In the genomic region with DNA sequence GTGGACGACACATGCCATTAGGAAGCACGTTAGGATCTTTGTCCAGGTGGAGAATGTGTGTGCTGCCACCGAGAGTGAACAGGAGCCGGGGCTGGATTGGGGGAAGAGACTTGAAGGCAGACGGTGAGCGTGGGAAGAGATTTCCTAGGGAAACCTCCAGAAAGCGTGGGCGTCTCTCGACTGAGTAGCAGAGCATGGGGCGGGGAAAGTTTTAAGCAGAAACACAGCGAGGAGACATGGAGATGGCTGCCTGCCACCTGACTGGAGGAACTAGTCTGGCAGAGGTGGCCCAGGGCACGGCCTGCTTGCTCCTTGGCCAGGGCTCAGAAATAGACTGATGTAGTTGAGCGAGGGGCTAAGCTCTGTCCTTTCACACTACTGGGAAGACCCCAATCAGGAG, we compare ENCODE assay signal across 8 mouse cellular contexts.
DNase-seq lines count a peak whose midpoint lies in the region; ATAC-seq and TF ChIP-seq lines count a peak whose summit lies in the region.

No protein-coding gene starts in this region.

- intact Hi-C loops in left cerebral cortex, postnatal 4 days (cut with DNase I) = no loop called here

- H3K27ac ChIP-seq in MEL (ENCODE audit: control insufficient read depth, low read depth, low read length) = no peak overlapping the region
- H3K27ac ChIP-seq in midbrain, embryonic 16.5 days (ENCODE audit: low read length) = no peak overlapping the region

- TF ChIP-seq POLR2A in MEL (IDR thresholded peaks at IDR 0.05; ENCODE audit: control insufficient read depth in 1 of 2, insufficient read depth in 1 of 2, low read depth in 1 of 2, low read length in 2 of 2, poor library complexity in 1 of 2) = no peak

- no peak for ATAC-seq in inflammation-experienced regulatory T-cells, adult 6 months
- no peak for ATAC-seq in midbrain, embryonic 16.5 days

- no peak overlapping the region for H3K4me3 ChIP-seq in MEL (ENCODE audit: control insufficient read depth in 1 of 2, insufficient read depth in 1 of 2, low read depth in 2 of 2, low read length in 2 of 2)
- H3K4me3 ChIP-seq in midbrain, embryonic 16.5 days (ENCODE audit: low read depth, low read length) = no peak overlapping the region

- TF ChIP-seq EP300 in MEL (IDR thresholded peaks at IDR 0.05; ENCODE audit: low read depth in 1 of 2, low read length in 2 of 2) = no peak

- H3K4me2 ChIP-seq in midbrain, embryonic 16.5 days (ENCODE audit: low read length) = no peak overlapping the region

- H3K4me1 ChIP-seq in MEL (ENCODE audit: control insufficient read depth in 1 of 2, insufficient read depth in 2 of 2, low read length in 2 of 2) = 0 out of 4 replicates have a peak, but pooled peaks cover 0 to 3% of the 10 kb centered on the region in 2 experiments
- H3K4me1 ChIP-seq in midbrain, embryonic 16.5 days (ENCODE audit: control insufficient read depth, insufficient read depth, low read length) = peaks cover 14% of the 10 kb centered on the region

- H3K27me3 ChIP-seq in MEL (ENCODE audit: control insufficient read depth in 1 of 2, insufficient read depth in 2 of 2, low read length in 2 of 2) = no peaks in the 10 kb centered on the region; a peak in 2 of 4 replicates
- no peaks in the 10 kb centered on the region for H3K27me3 ChIP-seq in midbrain, embryonic 16.5 days (ENCODE audit: control insufficient read depth, insufficient read depth, low read depth, low read length)

- no peaks in the 10 kb centered on the region for H3K9me3 ChIP-seq in MEL (replicated peaks; ENCODE audit: insufficient read depth, low read length)
- no peaks in the 10 kb centered on the region for H3K9me3 ChIP-seq in midbrain, embryonic 16.5 days (replicated peaks; ENCODE audit: control insufficient read depth, low read length, poor library complexity, severe bottlenecking)

- TF ChIP-seq RAD21 in MEL (IDR thresholded peaks at IDR 0.05; ENCODE audit: low read depth, low read length) = no peak

- peak; percentile 10 for DNase-seq in MEL (ENCODE audit: low read depth, low spot score)
- DNase-seq in cerebellum, adult 8-10 months = peak; percentile 72
- peak; percentile 61 for DNase-seq in heart, postnatal 4 days
- DNase-seq in left cerebral cortex, postnatal 4 days = peak; percentile 61
- peak; percentile 70 for DNase-seq in testis, postnatal 10 days (ENCODE audit: low spot score)
- DNase-seq in retina, postnatal 1 day = no peak

- TF ChIP-seq CTCF in MEL (IDR thresholded peaks at IDR 0.05 in 2 of 3, conservative IDR thresholded peaks at IDR 0.05 in 1 of 3; ENCODE audit: control insufficient read depth in 1 of 3, insufficient read depth in 1 of 3, low read depth in 2 of 3, low read length in 3 of 3, poor library complexity in 1 of 3, severe bottlenecking in 1 of 3) = no peak

- no peaks in the 10 kb centered on the region; the same call in 1 of the 2 replicates for H3K79me2 ChIP-seq in MEL (ENCODE audit: control insufficient read depth, insufficient read depth, low read length, poor library complexity)

- 79% methylated on average over 13 of the region's 13 CpGs for WGBS in midbrain, embryonic 16.5 days

- H3K36me3 ChIP-seq in MEL (ENCODE audit: control insufficient read depth in 1 of 2, insufficient read depth in 2 of 2, low read length in 2 of 2) = no peaks in the 10 kb centered on the region
- H3K36me3 ChIP-seq in midbrain, embryonic 16.5 days (ENCODE audit: control insufficient read depth, insufficient read depth, low read length) = no peaks in the 10 kb centered on the region

- no peak overlapping the region for H3K9ac ChIP-seq in MEL (ENCODE audit: control insufficient read depth, low read depth, low read length, poor library complexity, severe bottlenecking)
- no peak overlapping the region for H3K9ac ChIP-seq in midbrain, embryonic 16.5 days (ENCODE audit: low read depth, low read length)

TF ChIP-seq in MEL, 35 proteins besides CTCF, POLR2A, EP300 and RAD21:
- no peak for TF ChIP-seq USF1 (IDR thresholded peaks at IDR 0.05; ENCODE audit: low read depth, low read length)
- TF ChIP-seq ETS1 (IDR thresholded peaks at IDR 0.05; ENCODE audit: low read depth, low read length) = no peak
- no peak for TF ChIP-seq BHLHE40 (IDR thresholded peaks at IDR 0.05; ENCODE audit: borderline replicate concordance, low read depth, low read length)
- no peak for TF ChIP-seq CHD2 (IDR thresholded peaks at IDR 0.05; ENCODE audit: low read length)
- no peak for TF ChIP-seq MYB (IDR thresholded peaks at IDR 0.05; ENCODE audit: low read depth, low read length)
- no peak for TF ChIP-seq GATA1 (IDR thresholded peaks at IDR 0.05; ENCODE audit: low read depth, low read length)
- no peak for TF ChIP-seq MYC (IDR thresholded peaks at IDR 0.05; ENCODE audit: low read depth, low read length)
- no peak for TF ChIP-seq NELFE (IDR thresholded peaks at IDR 0.05; ENCODE audit: low read depth, low read length)
- no peak for TF ChIP-seq POLR2AphosphoS2 (IDR thresholded peaks at IDR 0.05; ENCODE audit: low read length)
- TF ChIP-seq GABPA (IDR thresholded peaks at IDR 0.05; ENCODE audit: low read depth, low read length) = no peak
- no peak for TF ChIP-seq ZNF384 (IDR thresholded peaks at IDR 0.05; ENCODE audit: low read depth, low read length)
- TF ChIP-seq ZMIZ1 (IDR thresholded peaks at IDR 0.05; ENCODE audit: low read depth, low read length) = no peak
- TF ChIP-seq MEF2A (IDR thresholded peaks at IDR 0.05; ENCODE audit: extremely low read depth, insufficient replicate concordance, low read depth, low read length, poor library complexity, severe bottlenecking) = no peak
- TF ChIP-seq MXI1 (IDR thresholded peaks at IDR 0.05; ENCODE audit: low read depth, low read length) = no peak
- no peak for TF ChIP-seq TCF12 (IDR thresholded peaks at IDR 0.05; ENCODE audit: low read depth, low read length)
- no peak for TF ChIP-seq USF2 (IDR thresholded peaks at IDR 0.05; ENCODE audit: borderline replicate concordance in 1 of 2, insufficient read depth in 1 of 2, low read depth in 1 of 2, low read length in 2 of 2)
- no peak for TF ChIP-seq ZKSCAN1 (IDR thresholded peaks at IDR 0.05; ENCODE audit: low read depth, low read length)
- no peak for TF ChIP-seq KAT2A (conservative IDR thresholded peaks at IDR 0.05; ENCODE audit: low read depth, low read length)
- no peak for TF ChIP-seq POLR2AphosphoS5 (IDR thresholded peaks at IDR 0.05; ENCODE audit: borderline replicate concordance, low read depth, low read length)
- TF ChIP-seq RCOR1 (IDR thresholded peaks at IDR 0.05; ENCODE audit: low read depth, low read length) = no peak
